Comparison of ENCODE assay signal across 8 mouse cellular contexts in the genomic region with DNA sequence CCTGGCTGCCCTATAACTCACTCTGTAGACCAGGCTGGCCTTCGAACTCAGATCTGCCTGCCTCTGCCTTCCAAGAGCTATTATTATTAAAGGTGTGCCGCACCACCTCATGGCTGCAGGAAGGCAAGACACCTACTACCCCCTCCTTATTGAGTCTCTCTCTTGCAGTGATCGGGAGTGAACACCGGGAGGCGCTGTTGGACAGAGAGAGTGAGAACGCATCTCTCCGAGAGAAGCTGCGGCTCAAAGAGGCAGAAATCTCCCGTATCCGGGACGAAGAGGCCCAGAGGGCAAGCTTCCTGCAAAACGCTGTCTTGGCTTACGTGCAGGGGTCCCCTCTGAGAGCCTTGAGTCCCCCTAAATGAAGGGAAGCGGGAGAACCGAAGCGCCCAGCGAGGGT. TPM values are rescaled to one million over a fixed set of nuclear protein-coding genes. Genes with fewer than 3 reads are reported as not detected.
DNase-seq lines count a peak whose midpoint lies in the region; ATAC-seq lines count a peak whose summit lies in the region.

No protein-coding gene starts in this region.

- H3K27me3 ChIP-seq in intestine, embryonic 14.5 days (replicated peaks; ENCODE audit: control insufficient read depth, insufficient read depth, low read length): peaks cover 8% of the 10 kb centered on the region; the same call in 1 of the 2 replicates
- H3K27me3 ChIP-seq in midbrain, embryonic 10.5 days (ENCODE audit: low read depth, poor library complexity, severe bottlenecking): peaks cover 43% of the 10 kb centered on the region

- H3K9ac ChIP-seq in intestine, embryonic 14.5 days (ENCODE audit: low read length): peak overlapping the region; percentile 64

- peaks cover 40% of the 10 kb centered on the region for H3K36me3 ChIP-seq in intestine, embryonic 14.5 days (ENCODE audit: control insufficient read depth, insufficient read depth, low read length)
- H3K36me3 ChIP-seq in midbrain, embryonic 10.5 days: peaks cover 47% of the 10 kb centered on the region

- intact Hi-C loops in left cerebral cortex, postnatal 25 days (cut with DNase I): loop anchor here (1.0 to 5.0 kb wide), 2 partner anchors 56 to 322 kb away; no protein-coding TSS in a partner anchor

- H3K9me3 ChIP-seq in intestine, embryonic 14.5 days (ENCODE audit: control insufficient read depth, low read length): no peaks in the 10 kb centered on the region
- no peaks in the 10 kb centered on the region for H3K9me3 ChIP-seq in midbrain, embryonic 10.5 days (replicated peaks)

- 13% methylated on average over 17 of the region's 17 CpGs for WGBS in intestine, embryonic 14.5 days
- WGBS in midbrain, embryonic 10.5 days: 11% methylated on average over 17 of the region's 17 CpGs

- no peak overlapping the region for H3K27ac ChIP-seq in intestine, embryonic 14.5 days (ENCODE audit: low read depth)
- H3K27ac ChIP-seq in midbrain, embryonic 10.5 days (replicated peaks): peak overlapping the region; percentile 79

- H3K4me1 ChIP-seq in intestine, embryonic 14.5 days (replicated peaks; ENCODE audit: control insufficient read depth, insufficient read depth, low read length): peaks cover 14% of the 10 kb centered on the region
- H3K4me1 ChIP-seq in midbrain, embryonic 10.5 days: peaks cover 30% of the 10 kb centered on the region

- peak; percentile 77 for DNase-seq in adipocyte (ENCODE audit: low spot score)
- DNase-seq in embryo, embryonic 10 days (ENCODE audit: low spot score): peak; percentile 92
- DNase-seq in gastrocnemius, postnatal 25 days: peak; percentile 77
- DNase-seq in intestine, embryonic 14.5 days (ENCODE audit: low spot score): peak; percentile 97
- DNase-seq in left cerebral cortex, postnatal 25 days (ENCODE audit: low spot score in 2 of 2): peak; percentile 78 to 92
- peak; percentile 91 for DNase-seq in midbrain, embryonic 10.5 days (ENCODE audit: low spot score)
- peak; percentile 44 to 74 for DNase-seq in right cerebral cortex, postnatal 36 days (ENCODE audit: low spot score in 2 of 2)
- DNase-seq in urinary bladder, postnatal 4 days (ENCODE audit: low spot score in 2 of 2): peak; percentile 80 to 95

- no peak for ATAC-seq in intestine, embryonic 14.5 days (replicated peaks; ENCODE audit: low FRiP score, low TSS enrichment, low read depth)

- peak overlapping the region; percentile 58; the same call in 1 of the 2 replicates for H3K4me3 ChIP-seq in intestine, embryonic 14.5 days (ENCODE audit: low read depth, low read length)
- H3K4me3 ChIP-seq in midbrain, embryonic 10.5 days: peak overlapping the region; percentile 74

- H3K4me2 ChIP-seq in intestine, embryonic 14.5 days (ENCODE audit: low read length): peak overlapping the region; percentile 99

RNA-seq across cellular contexts. Expression of gene Rac3, which starts 0.8 kb away (rescaled TPM):
- 1 to 10 TPM; 1.2 TPM for total RNA-seq in gastrocnemius, postnatal 25 days (2021)
- polyA plus RNA-seq in intestine, embryonic 14.5 days (2014; fragmentation: Nextera tagmentation; extraction: Ambion mirVana): 9.4 and 10.2 TPM in 2 replicates
- total RNA-seq in left cerebral cortex, postnatal 25 days (2021): 10 to 100 TPM; 39.4 to 41.0 TPM
- polyA plus RNA-seq in midbrain, embryonic 10.5 days (2016; fragmentation: Nextera tagmentation; extraction: Ambion mirVana): 32.4 and 41.9 TPM in 2 replicates

RNA-seq across cellular contexts. Expression of gene Dcxr, which starts 6.6 kb away (rescaled TPM):
- 1 to 10 TPM; 5.8 to 6.0 TPM for total RNA-seq in gastrocnemius, postnatal 25 days (2021)
- polyA plus RNA-seq in intestine, embryonic 14.5 days (2014; fragmentation: Nextera tagmentation; extraction: Ambion mirVana): 25.3 and 25.8 TPM in 2 replicates
- total RNA-seq in left cerebral cortex, postnatal 25 days (2021): 1 to 10 TPM; 6.1 to 7.4 TPM
- polyA plus RNA-seq in midbrain, embryonic 10.5 days (2016; fragmentation: Nextera tagmentation; extraction: Ambion mirVana): 13.0 and 13.7 TPM in 2 replicates

RNA-seq across cellular contexts. Expression of gene Lrrc45, which starts 6.7 kb away (rescaled TPM):
- total RNA-seq in gastrocnemius, postnatal 25 days (2021): 1 to 10 TPM; 4.0 to 4.3 TPM
- polyA plus RNA-seq in intestine, embryonic 14.5 days (2014; fragmentation: Nextera tagmentation; extraction: Ambion mirVana): 42.8 and 44.9 TPM in 2 replicates
- 10 to 100 TPM; 50.4 to 60.0 TPM for total RNA-seq in left cerebral cortex, postnatal 25 days (2021)
- polyA plus RNA-seq in midbrain, embryonic 10.5 days (2016; fragmentation: Nextera tagmentation; extraction: Ambion mirVana): 57.0 and 57.7 TPM in 2 replicates

RNA-seq across cellular contexts. Expression of gene Cenpx, which starts 6.9 kb away (rescaled TPM):
- total RNA-seq in gastrocnemius, postnatal 25 days (2021): 10 to 100 TPM; 25.4 to 32.7 TPM
- 178 TPM in 2 replicates for polyA plus RNA-seq in intestine, embryonic 14.5 days (2014; fragmentation: Nextera tagmentation; extraction: Ambion mirVana)
- 10 to 100 TPM; 18.0 to 22.7 TPM for total RNA-seq in left cerebral cortex, postnatal 25 days (2021)
- 132 and 133 TPM in 2 replicates for polyA plus RNA-seq in midbrain, embryonic 10.5 days (2016; fragmentation: Nextera tagmentation; extraction: Ambion mirVana)

RNA-seq across cellular contexts. Expression of gene Cbr2, which starts 11.5 kb away (rescaled TPM):
- total RNA-seq in gastrocnemius, postnatal 25 days (2021): 10 to 100 TPM in 1 of 2 experiments, 1 to 10 TPM in 1; 9.6 to 16.9 TPM
- polyA plus RNA-seq in intestine, embryonic 14.5 days (2014; fragmentation: Nextera tagmentation; extraction: Ambion mirVana): 0.70 TPM in 1 of 2 replicates, not detected in the other
- 1 to 10 TPM; 2.6 to 3.7 TPM for total RNA-seq in left cerebral cortex, postnatal 25 days (2021)
- 0.59 and 1.3 TPM in 2 replicates for polyA plus RNA-seq in midbrain, embryonic 10.5 days (2016; fragmentation: Nextera tagmentation; extraction: Ambion mirVana)

Comparison
In these comparisons a context has a peak if more than half of its experiments do, and no peak if none do; other contexts are left out.
1. RNA of gene Rac3, which starts 0.8 kb away (total RNA-seq): 39.4 to 41.0 TPM in left cerebral cortex, postnatal 25 days; 1.2 TPM in gastrocnemius, postnatal 25 days; every median in the first group is over 10 times any median in the second.
2. RNA of gene Lrrc45, which starts 6.7 kb away (total RNA-seq): 50.4 to 60.0 TPM in left cerebral cortex, postnatal 25 days; 4.0 to 4.3 TPM in gastrocnemius, postnatal 25 days; every median in the first group is over 4 times any median in the second.
3. Peak in every context shown above with its lines, with median percentiles within 50 percentile points of each other: DNase-seq.